Mouse (Mus musculus) forelimb bud, embryonic 11.5 days (tissue): ENCODE measurements at regions not wholly inside any gene's neighbourhood (a gene's known extent, or its start where the extent isn't known, plus 50 kb on each side); places are given as distances from the start of the nearest gene placed in this dataset.

Experiments
- DNase-seq: peaks from one replicate; pipeline ENCODE4 v3.0.0-alpha.2; 2012; ENCODE audit warnings: low read depth, low spot score

GRCm38 (mm10) chr1:184298701-184299100, 264.6 kb upstream of the 1700056E22Rik start:
- no peak for DNase-seq

DNA sequence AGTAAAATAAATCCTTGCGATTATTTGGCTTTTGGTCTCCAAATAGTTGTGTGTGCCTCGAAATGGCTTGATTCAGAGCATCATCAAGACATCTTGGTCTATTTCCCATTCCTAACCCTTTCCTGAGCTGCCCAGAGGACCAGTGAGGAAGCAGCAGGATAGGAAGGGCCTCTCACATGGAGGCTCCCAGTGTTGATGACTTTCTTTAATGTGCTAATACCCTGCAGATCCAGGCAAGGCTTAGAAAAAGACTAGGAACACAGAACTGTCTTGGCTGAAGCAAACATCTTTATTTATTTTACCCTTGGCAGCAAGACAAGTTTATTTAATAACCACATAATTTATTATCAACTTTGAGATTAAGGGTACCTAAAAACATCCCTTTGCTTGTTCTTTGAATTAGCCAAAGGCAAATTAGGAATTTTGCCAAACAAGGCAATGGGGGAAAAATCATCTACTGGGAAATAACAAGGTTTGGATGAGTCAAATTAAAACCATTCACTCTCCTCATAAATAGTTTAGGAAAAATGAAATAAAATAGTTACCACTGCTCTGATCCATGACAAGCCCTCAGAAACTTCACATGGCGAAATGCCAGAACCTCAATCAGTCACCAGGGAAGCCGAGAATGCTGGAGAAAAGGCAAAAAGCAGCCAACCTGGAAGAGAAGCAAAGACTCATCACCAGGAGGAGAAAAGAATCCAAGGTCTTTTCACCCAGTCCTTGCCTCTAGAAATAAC, 263.1 kb upstream of the 1700056E22Rik start:
- DNase-seq: no peak

- no peak for DNase-seq
These were observed 257.0 kb upstream of the 1700056E22Rik start for GRCm38 (mm10) chr1:184291129-184291528.

GRCm38 (mm10) chr1:184289733-184290416, 255.8 kb upstream of the 1700056E22Rik start:
- DNase-seq: no peak

DNA sequence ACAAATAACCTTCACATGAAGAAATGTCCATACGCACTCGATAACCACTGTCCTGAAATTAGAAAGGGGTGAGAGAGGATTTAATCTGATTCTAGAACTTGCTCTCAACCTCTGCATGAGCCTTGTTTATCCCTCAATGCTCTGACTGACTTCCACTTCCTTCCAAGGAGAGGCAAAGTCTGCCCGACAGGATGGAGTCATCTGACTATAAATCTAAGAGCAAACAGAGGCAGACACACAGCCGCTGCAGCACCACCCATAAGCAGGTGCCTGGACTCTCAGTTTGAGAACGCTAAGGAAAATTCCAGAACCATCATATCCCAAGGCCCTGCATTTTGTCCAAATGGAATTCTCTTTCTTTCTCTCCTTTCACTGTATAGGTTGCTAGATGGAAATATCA, 247.7 kb upstream of the 1700056E22Rik start:
- no peak for DNase-seq

GRCm38 (mm10) chr1:184279263-184279662, 245.2 kb upstream of the 1700056E22Rik start:
- DNase-seq: no peak

- no peak for DNase-seq
These were observed 242.9 kb upstream of the 1700056E22Rik start for GRCm38 (mm10) chr1:184277001-184277400.

DNA sequence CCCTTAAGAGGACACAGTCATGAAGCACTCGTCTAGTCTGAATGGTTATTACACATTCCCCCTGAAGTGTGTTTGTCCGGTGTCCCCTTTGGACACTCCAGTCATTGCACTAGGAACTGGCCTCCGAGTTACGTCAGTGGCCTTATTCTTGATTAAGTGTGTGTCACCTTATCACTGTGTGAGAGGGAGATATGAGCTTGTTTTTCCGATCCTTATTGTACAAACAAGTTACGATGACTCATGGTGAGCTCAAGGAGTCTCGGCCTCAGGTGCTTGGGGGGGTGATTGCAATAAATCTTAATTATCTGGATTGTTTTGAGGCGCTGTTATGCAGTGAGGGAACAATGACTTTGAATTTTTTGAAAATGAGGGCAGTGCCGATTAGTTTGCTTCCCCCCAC, 241.8 kb upstream of the 1700056E22Rik start:
- no peak for DNase-seq

- DNase-seq: no peak
These were observed 241.3 kb upstream of the 1700056E22Rik start for GRCm38 (mm10) chr1:184275396-184275795.

GRCm38 (mm10) chr1:184274704-184275103, 240.6 kb upstream of the 1700056E22Rik start:
- no peak for DNase-seq

GRCm38 (mm10) chr1:184273722-184274121, 239.6 kb upstream of the 1700056E22Rik start:
- DNase-seq: no peak

- no peak for DNase-seq
These were observed 237.2 kb upstream of the 1700056E22Rik start for GRCm38 (mm10) chr1:184271254-184271653.

DNA sequence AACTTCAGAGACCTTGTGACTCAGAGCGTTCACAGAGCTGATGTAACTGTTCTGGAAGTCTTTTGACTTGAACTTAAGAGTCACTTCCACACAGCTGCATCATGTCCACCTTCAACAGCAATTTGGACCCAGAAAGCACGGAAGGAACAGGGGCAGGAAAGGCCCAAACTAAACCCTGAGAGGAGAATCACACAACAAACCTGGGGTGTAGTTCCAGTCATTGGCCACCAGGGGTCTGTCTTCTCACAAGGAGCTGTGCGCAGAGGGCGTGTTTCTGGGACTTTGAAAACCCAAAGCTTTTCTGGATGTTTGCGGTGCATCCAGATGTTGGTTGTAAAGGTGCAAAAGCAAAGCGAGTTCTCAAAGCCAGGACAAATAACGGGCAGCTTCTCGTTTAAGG, 231.9 kb upstream of the 1700056E22Rik start:
- DNase-seq: peak; percentile 79

DNA sequence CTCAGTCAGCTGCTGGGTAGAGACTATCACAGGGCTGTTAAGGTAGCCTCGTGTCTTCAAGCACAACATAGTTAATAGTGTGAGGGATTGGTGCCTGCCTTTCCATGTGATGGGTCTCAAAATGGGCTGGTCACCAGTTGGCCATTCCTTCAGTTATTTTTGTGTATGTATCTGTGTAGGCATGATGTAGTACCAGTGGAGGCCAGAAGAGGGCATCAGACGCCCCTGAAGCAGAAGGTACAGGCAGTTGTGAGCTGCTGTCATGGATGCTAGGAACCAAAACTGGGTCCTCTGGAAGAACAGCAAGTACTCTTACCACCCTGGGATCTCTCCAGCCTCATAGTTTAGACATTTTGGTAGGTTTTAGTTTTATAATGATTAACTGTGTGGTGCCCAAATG, 228.9 kb upstream of the 1700056E22Rik start:
- no peak for DNase-seq

- no peak for DNase-seq
These were observed 227.3 kb upstream of the 1700056E22Rik start for GRCm38 (mm10) chr1:184261385-184261727.

DNA sequence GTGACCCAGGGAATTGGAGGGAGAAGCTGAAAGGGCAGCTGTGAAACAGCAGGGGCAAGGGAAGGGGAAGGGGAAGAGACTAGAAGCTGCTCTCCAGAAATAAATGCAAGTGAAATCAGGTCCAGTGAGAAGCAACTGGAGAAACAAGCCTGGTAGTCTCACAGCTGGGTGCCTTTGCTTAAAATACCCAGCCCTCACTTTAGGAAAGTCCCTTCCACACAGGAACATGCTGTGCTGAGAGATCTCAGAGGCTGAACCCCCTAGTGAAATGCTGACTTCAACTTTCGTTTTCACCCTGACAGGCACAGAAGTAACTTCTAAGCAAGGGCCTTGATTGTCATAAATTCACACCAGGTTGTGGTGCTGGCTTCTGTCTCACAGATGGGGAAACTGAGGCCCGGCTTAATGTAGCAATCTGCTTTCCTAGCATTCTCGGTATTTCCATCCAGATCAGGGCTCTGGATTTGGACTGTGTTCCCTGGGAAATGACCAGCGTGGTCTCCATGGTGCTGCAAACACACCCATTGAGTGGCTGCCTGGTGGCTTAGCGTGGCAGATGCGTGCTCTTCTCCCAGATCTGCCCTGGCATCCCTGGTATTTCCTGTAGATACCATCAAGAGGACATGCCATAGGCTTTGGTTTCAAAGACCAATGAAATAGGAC, 226.8 kb upstream of the 1700056E22Rik start:
- DNase-seq: no peak

GRCm38 (mm10) chr1:184259853-184260252, 225.8 kb upstream of the 1700056E22Rik start:
- DNase-seq: no peak

DNA sequence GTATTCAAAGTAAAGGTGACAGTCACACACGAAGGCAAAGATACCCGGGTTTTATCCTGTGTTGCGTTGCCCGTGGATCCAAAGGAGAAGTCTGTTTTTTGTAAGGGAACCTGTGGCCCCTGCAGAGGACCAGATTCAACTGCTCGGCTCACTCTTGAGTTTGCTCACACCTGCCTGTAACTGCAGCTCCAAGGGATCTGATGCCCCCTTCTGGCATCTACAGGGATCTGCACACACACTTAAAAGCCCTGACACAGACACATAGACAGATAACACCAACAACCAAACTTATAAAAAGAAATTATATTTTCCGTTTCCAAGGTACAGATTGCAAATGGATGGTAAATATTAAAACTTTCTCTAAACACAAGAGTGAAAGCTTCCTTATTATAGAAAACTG, 223.3 kb upstream of the 1700056E22Rik start:
- DNase-seq: no peak

GRCm38 (mm10) chr1:184254951-184255350, 220.8 kb upstream of the 1700056E22Rik start:
- DNase-seq: no peak

GRCm38 (mm10) chr1:184244730-184245488, 210.8 kb upstream of the 1700056E22Rik start:
- DNase-seq: peak; percentile 41

DNA sequence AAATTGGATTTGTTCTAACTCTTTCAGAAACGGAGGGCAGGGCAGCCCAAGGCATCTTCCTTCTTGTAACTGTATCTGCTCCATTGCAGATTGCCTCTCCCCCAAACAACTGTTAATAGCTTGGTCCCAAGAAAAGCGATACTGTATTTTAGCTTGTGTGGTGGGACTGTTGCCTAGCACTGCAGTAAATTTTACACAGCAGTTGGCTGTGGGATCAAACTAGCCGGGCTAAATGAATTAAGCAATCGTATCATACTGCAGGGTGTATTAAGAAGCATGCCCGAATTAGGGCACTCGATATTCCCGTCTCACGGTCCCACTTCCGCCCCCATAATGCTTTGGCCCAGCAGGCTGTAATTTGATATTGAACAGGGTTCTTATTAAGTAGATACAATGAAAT, 210.2 kb upstream of the 1700056E22Rik start:
- peak; percentile 40 for DNase-seq

DNA sequence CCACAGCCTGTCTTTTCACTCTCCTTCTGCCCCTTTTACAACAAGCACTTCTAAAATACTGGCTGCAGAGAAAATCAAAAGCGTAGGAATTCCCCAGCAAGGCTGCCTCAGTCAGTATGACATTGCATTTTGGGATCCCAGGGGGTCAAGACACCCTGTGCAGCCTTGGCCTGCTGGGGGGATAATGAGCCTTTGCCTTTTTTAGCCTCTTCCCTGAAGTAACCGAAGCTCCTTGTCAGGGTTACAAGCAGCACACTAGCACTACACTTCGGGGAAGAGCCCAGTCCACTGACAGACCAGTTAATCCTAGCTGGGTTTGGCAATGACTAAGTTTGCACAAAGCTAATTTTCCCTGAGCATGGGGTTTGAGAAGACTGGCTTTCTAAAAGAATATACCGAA, 207.7 kb upstream of the 1700056E22Rik start:
- DNase-seq: no peak
